In the genomic region with DNA sequence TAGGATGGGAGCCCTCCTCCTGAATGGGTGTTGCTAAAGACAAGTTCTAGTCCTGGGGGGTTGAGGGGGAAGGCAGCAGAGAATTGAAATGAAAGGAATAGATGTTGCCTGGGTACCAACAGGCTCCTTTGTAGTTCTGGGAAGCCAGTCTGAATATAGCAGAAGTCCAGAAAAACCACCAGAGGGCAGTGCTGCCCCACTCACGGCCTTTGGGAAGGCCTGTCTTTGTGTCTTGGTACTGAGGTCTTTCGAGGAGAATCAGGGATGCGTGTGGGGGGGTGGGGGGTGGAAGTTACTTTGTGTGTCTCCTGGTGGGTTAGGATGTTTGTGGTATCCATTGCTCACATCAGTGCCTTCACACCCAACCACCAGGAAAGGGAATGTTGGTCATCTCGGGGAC, we compare ENCODE assay signal across 9 mouse cellular contexts. TPM values are rescaled to one million over a fixed set of nuclear protein-coding genes. Genes with fewer than 3 reads are reported as not detected.
DNase-seq lines count a peak whose midpoint lies in the region; ATAC-seq and TF ChIP-seq lines count a peak whose summit lies in the region.
"Had no signal": no experiment of that assay in that cellular context is flagged by ENCODE, and none has a peak within 500 bp of the region (broad histone marks: within the 10 kb centered on the region; RNA-seq: fewer than 3 reads in every experiment).

No protein-coding gene starts in this region.

- no peak overlapping the region for H3K27ac ChIP-seq in kidney, embryonic 14.5 days (ENCODE audit: low read depth, low read length)
- H3K27ac ChIP-seq in cortical plate, adult 2 months (ENCODE audit: insufficient read depth, low read length): no peak overlapping the region
- H3K27ac ChIP-seq in midbrain, embryonic 14.5 days (replicated peaks; ENCODE audit: low read depth, low read length): no peak overlapping the region

- DNase-seq in kidney, adult 18-20 months: peak; percentile 62
- DNase-seq in adipocyte (ENCODE audit: low spot score): peak; percentile 90
- DNase-seq in heart, postnatal 14 days: peak; percentile 82 to 84
- peak; percentile 57 to 60 for DNase-seq in left cerebral cortex, postnatal 36 days (ENCODE audit: low spot score in 2 of 2)
- peak; percentile 92 for DNase-seq in midbrain, embryonic 14.5 days
- peak; percentile 39 to 46 for DNase-seq in spleen, postnatal 36 days (ENCODE audit: low spot score in 2 of 2)

- H3K36me3 ChIP-seq in kidney, embryonic 14.5 days (ENCODE audit: control insufficient read depth, insufficient read depth, low read length): no peaks in the 10 kb centered on the region
- no peaks in the 10 kb centered on the region for H3K36me3 ChIP-seq in midbrain, embryonic 14.5 days (ENCODE audit: control insufficient read depth, insufficient read depth, low read length)

- 24% methylated on average over 4 of the region's 4 CpGs for WGBS in kidney, embryonic 14.5 days
- 23% methylated on average over 4 of the region's 4 CpGs for WGBS in midbrain, embryonic 14.5 days

- TF ChIP-seq POLR2A in cortical plate, adult 2 months (IDR thresholded peaks at IDR 0.05; ENCODE audit: extremely low read depth, insufficient read depth, low read length): no peak

- TF ChIP-seq CTCF in cortical plate, adult 2 months (IDR thresholded peaks at IDR 0.05; ENCODE audit: extremely low read depth, insufficient read depth, low read length): peak; percentile 79

- no peaks in the 10 kb centered on the region for H3K9me3 ChIP-seq in kidney, embryonic 14.5 days (ENCODE audit: control insufficient read depth, low read length)
- no peaks in the 10 kb centered on the region for H3K9me3 ChIP-seq in midbrain, embryonic 14.5 days (ENCODE audit: control insufficient read depth, low read length)

- H3K9ac ChIP-seq in kidney, embryonic 14.5 days (ENCODE audit: low read depth, low read length): no peak overlapping the region
- no peak overlapping the region for H3K9ac ChIP-seq in midbrain, embryonic 14.5 days (replicated peaks; ENCODE audit: low read length)

- H3K4me2 ChIP-seq in kidney, embryonic 14.5 days (replicated peaks; ENCODE audit: low read depth, low read length): no peak overlapping the region
- H3K4me2 ChIP-seq in midbrain, embryonic 14.5 days (ENCODE audit: low read length): no peak overlapping the region

- H3K4me1 ChIP-seq in kidney, embryonic 14.5 days (ENCODE audit: control insufficient read depth, insufficient read depth, low read length): 0 out of 2 replicates have a peak, but pooled peaks cover 5% of the 10 kb centered on the region
- H3K4me1 ChIP-seq in cortical plate, adult 2 months (ENCODE audit: control insufficient read depth, insufficient read depth, low read length): peaks cover 3% of the 10 kb centered on the region; the same call in 1 of the 2 replicates
- 0 out of 2 replicates have a peak, but pooled peaks cover 5% of the 10 kb centered on the region for H3K4me1 ChIP-seq in midbrain, embryonic 14.5 days (ENCODE audit: control insufficient read depth, insufficient read depth, low read length)

- ATAC-seq in kidney, embryonic 14.5 days (ENCODE audit: low FRiP score, low TSS enrichment): no peak
- peak; percentile 49; the same call in 1 of the 2 replicates for ATAC-seq in midbrain, embryonic 14.5 days (ENCODE audit: low FRiP score, low TSS enrichment)

- intact Hi-C loops in heart, postnatal 14 days (cut with DNase I): loop anchor here (1.0 kb wide), 1 partner anchor 205 kb away; no protein-coding TSS in a partner anchor
- intact Hi-C loops in left cerebral cortex, postnatal 36 days (cut with DNase I): loop anchor here (1.0 to 10.0 kb wide), 3 partner anchors 205 to 1325 kb away; no protein-coding TSS in a partner anchor

- no peak overlapping the region for H3K4me3 ChIP-seq in kidney, embryonic 14.5 days (ENCODE audit: low read length)
- H3K4me3 ChIP-seq in cortical plate, adult 2 months (ENCODE audit: insufficient read depth, low read length): no peak overlapping the region
- no peak overlapping the region for H3K4me3 ChIP-seq in midbrain, embryonic 14.5 days (replicated peaks; ENCODE audit: low read depth, low read length)

- H3K27me3 ChIP-seq in kidney, embryonic 14.5 days (ENCODE audit: control insufficient read depth, insufficient read depth, low read length): peaks cover 16% of the 10 kb centered on the region
- peaks cover 7% of the 10 kb centered on the region; the same call in 1 of the 2 replicates for H3K27me3 ChIP-seq in midbrain, embryonic 14.5 days (ENCODE audit: control insufficient read depth, insufficient read depth, low read length)

RNA-seq across cellular contexts. Expression of a gene that starts 29.7 kb away (rescaled TPM):
- polyA plus RNA-seq in kidney, embryonic 14.5 days (2014; fragmentation: Nextera tagmentation; extraction: Ambion mirVana): 0.58 and 1.0 TPM in 2 replicates
- polyA plus RNA-seq in cortical plate, adult 2 months (2012; rRNA removed): 36.1 and 36.2 TPM in 2 replicates
- 1 to 10 TPM; 1.3 to 1.9 TPM for total RNA-seq in heart, postnatal 14 days (2021)
- total RNA-seq in left cerebral cortex, postnatal 36 days (2021): 10 to 100 TPM; 38.0 to 42.8 TPM
- polyA plus RNA-seq in midbrain, embryonic 14.5 days (2014; fragmentation: Nextera tagmentation; extraction: Ambion mirVana): 5.1 and 6.4 TPM in 2 replicates

RNA-seq across cellular contexts. Expression of a gene that starts 39.8 kb away (rescaled TPM):
- polyA plus RNA-seq in kidney, embryonic 14.5 days (2014; fragmentation: Nextera tagmentation; extraction: Ambion mirVana): 238 and 244 TPM in 2 replicates
- 218 and 219 TPM in 2 replicates for polyA plus RNA-seq in cortical plate, adult 2 months (2012; rRNA removed)
- 100 to 1,000 TPM; 603 TPM for total RNA-seq in heart, postnatal 14 days (2021)
- total RNA-seq in left cerebral cortex, postnatal 36 days (2021): 100 to 1,000 TPM; 177 to 217 TPM
- 263 and 316 TPM in 2 replicates for polyA plus RNA-seq in midbrain, embryonic 14.5 days (2014; fragmentation: Nextera tagmentation; extraction: Ambion mirVana)

RNA-seq across cellular contexts. Expression of a gene that starts 39.9 kb away (rescaled TPM):
- 0.87 TPM in 1 of 2 replicates, not detected in the other for polyA plus RNA-seq in kidney, embryonic 14.5 days (2014; fragmentation: Nextera tagmentation; extraction: Ambion mirVana)
- polyA plus RNA-seq in cortical plate, adult 2 months (2012; rRNA removed): 1.8 and 2.2 TPM in 2 replicates
- not detected for total RNA-seq in heart, postnatal 14 days (2021)
- under 1 TPM; 0.61 to 0.79 TPM for total RNA-seq in left cerebral cortex, postnatal 36 days (2021)
- polyA plus RNA-seq in midbrain, embryonic 14.5 days (2014; fragmentation: Nextera tagmentation; extraction: Ambion mirVana): 0.54 and 1.5 TPM in 2 replicates
- total RNA-seq: adrenal gland, postnatal 4 days had no signal
